Mouse (Mus musculus) bone marrow macrophage, adult 2 months (primary cell): ENCODE measurements around the gene Pbrm1.

Source experiments
- CTCF ChIP-seq: IDR thresholded peaks from 2 replicates; pipeline ENCODE4 v1.5.1; 2012; ENCODE audit warnings: low read depth, mild to moderate bottlenecking, low read length, moderate library complexity
- POLR2A ChIP-seq: IDR thresholded peaks from 2 replicates; pipeline ENCODE4 v1.6.1; 2012; ENCODE audit warnings: mild to moderate bottlenecking, low read depth, low read length, borderline replicate concordance

- TF ChIP-seq CTCF: no peak
- no peak for TF ChIP-seq POLR2A
Observed at GRCm38 (mm10) chr14:31168425-31168824, 149.5 kb downstream of the Pbrm1 start, which contains the start of gene Stab1.
